Comparison of ENCODE assay signal across 13 mouse cellular contexts in genomic region chr2:94138469-94139390, GRCm38 (mm10). TPM values are rescaled to one million over a fixed set of nuclear protein-coding genes. Genes with fewer than 3 reads are reported as not detected.
DNase-seq lines count a peak whose midpoint lies in the region; ATAC-seq and TF ChIP-seq lines count a peak whose summit lies in the region.
"Had no signal": no experiment of that assay in that cellular context is flagged by ENCODE, and none has a peak within 500 bp of the region (broad histone marks: within the 10 kb centered on the region; RNA-seq: fewer than 3 reads in every experiment).

No protein-coding gene starts in this region.

- 0 out of 2 replicates have a peak, but pooled peaks have one; percentile 42 for ATAC-seq in hindbrain, embryonic 15.5 days (ENCODE audit: low FRiP score, low read depth)
- ATAC-seq in hindbrain, embryonic 16.5 days, result no peak
- ATAC-seq in liver, postnatal 0 days, result peak; percentile 91
- no peak for ATAC-seq in liver, embryonic 11.5 days (replicated peaks; ENCODE audit: low FRiP score)

- no peaks in the 10 kb centered on the region for H3K4me1 ChIP-seq in hindbrain, embryonic 15.5 days (replicated peaks)
- H3K4me1 ChIP-seq in hindbrain, embryonic 16.5 days (ENCODE audit: control insufficient read depth, insufficient read depth, low read depth, low read length), result no peaks in the 10 kb centered on the region
- no peaks in the 10 kb centered on the region for H3K4me1 ChIP-seq in liver, postnatal 0 days (ENCODE audit: insufficient read depth)
- peaks cover 6% of the 10 kb centered on the region; the same call in 1 of the 2 replicates for H3K4me1 ChIP-seq in liver, embryonic 11.5 days (replicated peaks; ENCODE audit: control insufficient read depth, insufficient read depth, low read length)
- H3K4me1 ChIP-seq: forebrain, embryonic 12.5 days had no signal

- H3K27me3 ChIP-seq in hindbrain, embryonic 15.5 days, result no peaks in the 10 kb centered on the region
- H3K27me3 ChIP-seq in hindbrain, embryonic 16.5 days (replicated peaks; ENCODE audit: control insufficient read depth, insufficient read depth, low read length), result no peaks in the 10 kb centered on the region
- no peaks in the 10 kb centered on the region for H3K27me3 ChIP-seq in liver, postnatal 0 days (ENCODE audit: insufficient read depth, low read length)
- no peaks in the 10 kb centered on the region for H3K27me3 ChIP-seq in liver, embryonic 11.5 days (replicated peaks; ENCODE audit: control insufficient read depth, insufficient read depth, low read length)
- H3K27me3 ChIP-seq: forebrain, embryonic 12.5 days; liver, embryonic 15.5 days had no signal

- H3K27ac ChIP-seq in hindbrain, embryonic 15.5 days (replicated peaks), result no peak overlapping the region
- H3K27ac ChIP-seq in hindbrain, embryonic 16.5 days (ENCODE audit: low read depth, low read length), result no peak overlapping the region
- H3K27ac ChIP-seq in liver, postnatal 0 days (ENCODE audit: low read depth), result no peak overlapping the region
- no peak overlapping the region for H3K27ac ChIP-seq in liver, embryonic 11.5 days (ENCODE audit: low read depth, low read length)
- H3K27ac ChIP-seq: forebrain, embryonic 12.5 days; liver, embryonic 15.5 days had no signal

- no peaks in the 10 kb centered on the region for H3K36me3 ChIP-seq in hindbrain, embryonic 15.5 days
- no peaks in the 10 kb centered on the region for H3K36me3 ChIP-seq in hindbrain, embryonic 16.5 days (ENCODE audit: control insufficient read depth, insufficient read depth, low read length)
- no peaks in the 10 kb centered on the region for H3K36me3 ChIP-seq in liver, postnatal 0 days (replicated peaks; ENCODE audit: insufficient read depth, low read length)
- no peaks in the 10 kb centered on the region for H3K36me3 ChIP-seq in liver, embryonic 11.5 days (ENCODE audit: control insufficient read depth, insufficient read depth, low read length)
- H3K36me3 ChIP-seq: forebrain, embryonic 12.5 days; liver, embryonic 15.5 days had no signal

- H3K4me3 ChIP-seq in hindbrain, embryonic 15.5 days, result no peak overlapping the region
- no peak overlapping the region for H3K4me3 ChIP-seq in hindbrain, embryonic 16.5 days (ENCODE audit: low read length)
- H3K4me3 ChIP-seq in liver, postnatal 0 days (ENCODE audit: low read depth, low read length), result no peak overlapping the region
- H3K4me3 ChIP-seq in liver, embryonic 11.5 days (ENCODE audit: low read depth, low read length), result no peak overlapping the region
- H3K4me3 ChIP-seq: forebrain, embryonic 12.5 days; liver, embryonic 15.5 days; myocyte had no signal

- H3K9me3 ChIP-seq in hindbrain, embryonic 15.5 days, result no peaks in the 10 kb centered on the region
- no peaks in the 10 kb centered on the region for H3K9me3 ChIP-seq in hindbrain, embryonic 16.5 days (ENCODE audit: control insufficient read depth, low read length)
- no peaks in the 10 kb centered on the region for H3K9me3 ChIP-seq in liver, postnatal 0 days (ENCODE audit: low read length)
- H3K9me3 ChIP-seq in liver, embryonic 11.5 days (ENCODE audit: control insufficient read depth, low read length), result no peaks in the 10 kb centered on the region
- H3K9me3 ChIP-seq: forebrain, embryonic 12.5 days; liver, embryonic 15.5 days had no signal

- peak; percentile 50 for TF ChIP-seq CTCF in liver, postnatal 0 days (IDR thresholded peaks at IDR 0.05; ENCODE audit: low read depth)

- no peak for DNase-seq in liver, postnatal 0 days
- no peak for DNase-seq in liver, embryonic 11.5 days (ENCODE audit: low spot score)
- DNase-seq in NIH3T3 (ENCODE audit: low read depth), result peak; percentile 55
- DNase-seq in retina, embryonic 14.5 days (ENCODE audit: low spot score), result peak; percentile 29
- DNase-seq in thymus, postnatal 36 days, result no peak
- DNase-seq: cerebellum, postnatal 25 days; gastrocnemius, postnatal 36 days; kidney, postnatal 4 days had no signal

- no peak overlapping the region for H3K4me2 ChIP-seq in hindbrain, embryonic 15.5 days
- no peak overlapping the region for H3K4me2 ChIP-seq in hindbrain, embryonic 16.5 days (ENCODE audit: low read length)
- no peak overlapping the region for H3K4me2 ChIP-seq in liver, postnatal 0 days (ENCODE audit: low read depth, low read length)
- no peak overlapping the region for H3K4me2 ChIP-seq in liver, embryonic 11.5 days
- H3K4me2 ChIP-seq: forebrain, embryonic 12.5 days; liver, embryonic 15.5 days had no signal

- 79% methylated on average over 3 of the region's 3 CpGs for WGBS in hindbrain, embryonic 15.5 days
- WGBS in hindbrain, embryonic 16.5 days, result 84% methylated on average over 3 of the region's 3 CpGs
- WGBS in liver, postnatal 0 days (ENCODE audit: insufficient replicate concordance), result 69% methylated on average over 3 of the region's 3 CpGs
- WGBS in liver, embryonic 11.5 days, result 84% methylated on average over 3 of the region's 3 CpGs

- TF ChIP-seq EP300 in liver, postnatal 0 days (IDR thresholded peaks at IDR 0.05; ENCODE audit: low read depth), result no peak

- H3K9ac ChIP-seq in hindbrain, embryonic 15.5 days, result no peak overlapping the region
- H3K9ac ChIP-seq in hindbrain, embryonic 16.5 days (ENCODE audit: low read depth, low read length), result no peak overlapping the region
- H3K9ac ChIP-seq in liver, postnatal 0 days (replicated peaks), result no peak overlapping the region
- H3K9ac ChIP-seq in liver, embryonic 11.5 days (ENCODE audit: low read depth, low read length), result no peak overlapping the region
- H3K9ac ChIP-seq: forebrain, embryonic 12.5 days; liver, embryonic 15.5 days had no signal

RNA-seq across cellular contexts. Expression of gene Hsd17b12, which starts 19.0 kb away (rescaled TPM):
- 143 TPM in 2 replicates for polyA plus RNA-seq in hindbrain, embryonic 15.5 days (2015; fragmentation: Nextera tagmentation; extraction: Ambion mirVana)
- 162 and 171 TPM in 2 replicates for polyA plus RNA-seq in hindbrain, embryonic 16.5 days (2015; fragmentation: Nextera tagmentation; extraction: Ambion mirVana)
- polyA plus RNA-seq in liver, postnatal 0 days (2015; fragmentation: Nextera tagmentation; extraction: Ambion mirVana), result 61.8 and 70.1 TPM in 2 replicates
- 98.4 and 106 TPM in 2 replicates for polyA plus RNA-seq in liver, embryonic 11.5 days (2014; fragmentation: Nextera tagmentation; extraction: Ambion mirVana)

Comparison
In these comparisons a context has a peak if more than half of its experiments do, and no peak if none do; other contexts are left out.
1. ATAC-seq: peak in hindbrain, embryonic 15.5 days (single experiment) and liver, postnatal 0 days (single experiment); none in hindbrain, embryonic 16.5 days (single experiment) and liver, embryonic 11.5 days (single experiment).
2. DNase-seq: peak in NIH3T3 (single experiment) and retina, embryonic 14.5 days (single experiment); none in liver, postnatal 0 days (single experiment), liver, embryonic 11.5 days (single experiment) and thymus, postnatal 36 days (0 of 2).